ENCODE assay signal across 8 mouse cellular contexts in genomic region chr1:23922530-23922884, GRCm38 (mm10). TPM values are rescaled to one million over a fixed set of nuclear protein-coding genes. Genes with fewer than 3 reads are reported as not detected.
A peak's percentile ranks its signal among the peaks of the same experiment; 100 is the strongest.
DNase-seq lines count a peak whose midpoint lies in the region; ATAC-seq and TF ChIP-seq lines count a peak whose summit lies in the region.

No protein-coding gene starts in this region.

- H3K9me3 ChIP-seq in lung, embryonic 16.5 days (ENCODE audit: control insufficient read depth, low read length) = peaks cover 4% of the 10 kb centered on the region; the same call in 1 of the 2 replicates
- H3K9me3 ChIP-seq in forebrain, embryonic 10.5 days = peaks cover 14% of the 10 kb centered on the region
- H3K9me3 ChIP-seq in limb, embryonic 11.5 days (ENCODE audit: control insufficient read depth, low read length) = no peaks in the 10 kb centered on the region

- no peaks in the 10 kb centered on the region for H3K36me3 ChIP-seq in lung, embryonic 16.5 days (ENCODE audit: control insufficient read depth, insufficient read depth, low read length)
- H3K36me3 ChIP-seq in forebrain, embryonic 10.5 days (replicated peaks) = no peaks in the 10 kb centered on the region
- H3K36me3 ChIP-seq in limb, embryonic 11.5 days (ENCODE audit: control insufficient read depth, insufficient read depth, low read length) = no peaks in the 10 kb centered on the region

- ATAC-seq in lung, embryonic 16.5 days (ENCODE audit: low read depth) = peak; percentile 8; the same call in 1 of the 2 replicates
- peak; percentile 29; the same call in 1 of the 2 replicates for ATAC-seq in limb, embryonic 11.5 days (ENCODE audit: insufficient number of reproducible peaks, low FRiP score, low TSS enrichment, low read depth)

- TF ChIP-seq POLR2A in olfactory bulb, adult 2 months (IDR thresholded peaks at IDR 0.05; ENCODE audit: insufficient read depth, low read depth, low read length) = no peak

- TF ChIP-seq CTCF in olfactory bulb, adult 2 months (IDR thresholded peaks at IDR 0.05; ENCODE audit: insufficient read depth, low read depth, low read length) = no peak

- H3K4me3 ChIP-seq in lung, embryonic 16.5 days (ENCODE audit: low read length) = peak overlapping the region; percentile 95
- H3K4me3 ChIP-seq in forebrain, embryonic 10.5 days = peak overlapping the region; percentile 91
- H3K4me3 ChIP-seq in limb, embryonic 11.5 days (ENCODE audit: low read depth, low read length) = peak overlapping the region; percentile 84
- H3K4me3 ChIP-seq in olfactory bulb, adult 2 months (ENCODE audit: insufficient read depth, low read depth, low read length) = peak overlapping the region; percentile 88

- H3K9ac ChIP-seq in lung, embryonic 16.5 days (ENCODE audit: low read length) = peak overlapping the region; percentile 96
- H3K9ac ChIP-seq in limb, embryonic 11.5 days (ENCODE audit: low read length) = no peak overlapping the region

- H3K27ac ChIP-seq in lung, embryonic 16.5 days (ENCODE audit: low read length) = no peak overlapping the region
- peak overlapping the region; percentile 93 for H3K27ac ChIP-seq in forebrain, embryonic 10.5 days
- H3K27ac ChIP-seq in limb, embryonic 11.5 days (replicated peaks; ENCODE audit: low read depth, low read length) = no peak overlapping the region
- 0 out of 2 replicates have a peak overlapping the region, but pooled peaks have one; percentile 46 for H3K27ac ChIP-seq in olfactory bulb, adult 2 months (ENCODE audit: insufficient read depth, low read depth, low read length)

- peak overlapping the region; percentile 59 for H3K4me2 ChIP-seq in lung, embryonic 16.5 days (ENCODE audit: low read depth, low read length)
- H3K4me2 ChIP-seq in limb, embryonic 11.5 days (ENCODE audit: low read depth, severe bottlenecking) = peak overlapping the region; percentile 84

- 25% methylated on average over 9 of the region's 9 CpGs for WGBS in lung, embryonic 16.5 days
- WGBS in forebrain, embryonic 10.5 days = 30% methylated on average over 9 of the region's 9 CpGs
- WGBS in limb, embryonic 11.5 days = 31% methylated on average over 9 of the region's 9 CpGs
- WGBS in olfactory bulb, adult 2 months = 18% methylated on average over 9 of the region's 9 CpGs

- DNase-seq in lung, postnatal 25 days (ENCODE audit: low spot score) = no peak
- DNase-seq in forebrain, embryonic 10.5 days (ENCODE audit: extremely low spot score, low spot score) = no peak
- DNase-seq in limb, embryonic 11.5 days (ENCODE audit: low spot score) = no peak
- DNase-seq in right cerebral cortex, postnatal 25 days = no peak
- DNase-seq in yolk sac, embryonic 10.5 days (ENCODE audit: low spot score) = no peak
- no peak for DNase-seq in gastrocnemius, adult 8-10 months (ENCODE audit: low spot score in 2 of 2)

- no peaks in the 10 kb centered on the region for H3K27me3 ChIP-seq in lung, embryonic 16.5 days (ENCODE audit: control insufficient read depth, insufficient read depth, low read depth, low read length)
- peaks cover 7% of the 10 kb centered on the region; the same call in 1 of the 2 replicates for H3K27me3 ChIP-seq in forebrain, embryonic 10.5 days (ENCODE audit: poor library complexity, severe bottlenecking)
- H3K27me3 ChIP-seq in limb, embryonic 11.5 days (ENCODE audit: control insufficient read depth, insufficient read depth, low read length) = no peaks in the 10 kb centered on the region

- peaks cover 6% of the 10 kb centered on the region; the same call in 1 of the 2 replicates for H3K4me1 ChIP-seq in lung, embryonic 16.5 days (replicated peaks; ENCODE audit: control insufficient read depth, insufficient read depth, low read length)
- peaks cover 19% of the 10 kb centered on the region for H3K4me1 ChIP-seq in forebrain, embryonic 10.5 days
- peaks cover 3% of the 10 kb centered on the region; the same call in 1 of the 2 replicates for H3K4me1 ChIP-seq in limb, embryonic 11.5 days (ENCODE audit: control insufficient read depth, insufficient read depth, low read length)
- H3K4me1 ChIP-seq in olfactory bulb, adult 2 months (ENCODE audit: control insufficient read depth, insufficient read depth, low read length) = no peaks in the 10 kb centered on the region

RNA-seq across cellular contexts. Expression of gene Smap1, which starts 0.4 kb away (rescaled TPM):
- polyA plus RNA-seq in lung, embryonic 16.5 days (2015; fragmentation: Nextera tagmentation; extraction: Ambion mirVana) = 20.6 and 24.7 TPM in 2 replicates
- polyA plus RNA-seq in forebrain, embryonic 10.5 days (2016; fragmentation: Nextera tagmentation; extraction: Ambion mirVana) = 29.1 and 29.4 TPM in 2 replicates
- polyA plus RNA-seq in limb, embryonic 11.5 days (2014; fragmentation: Nextera tagmentation; extraction: Ambion mirVana) = 43.9 and 46.7 TPM in 2 replicates
- not detected in 2 replicates for polyA plus RNA-seq in olfactory bulb, adult 2 months (2012; ENCODE audit: insufficient read depth, insufficient read length, low replicate concordance, missing spikeins)
- 10 to 100 TPM; 21.7 to 26.5 (median 23.9) TPM for total RNA-seq in gastrocnemius, adult 8-10 months (2022)

Comparison
In these comparisons a context has a peak if more than half of its experiments do, and no peak if none do; other contexts are left out.
1. H3K27ac ChIP-seq: peak in forebrain, embryonic 10.5 days (single experiment) and olfactory bulb, adult 2 months (single experiment); none in lung, embryonic 16.5 days (single experiment) and limb, embryonic 11.5 days (single experiment).
2. Peak in every context shown above with its lines, with median percentiles within 50 percentile points of each other: H3K4me3 ChIP-seq.